Mouse (Mus musculus): ENCODE data around the gene Cacna2d2. TPM values are rescaled to one million over a fixed set of nuclear protein-coding genes. Genes with fewer than 3 reads are reported as not detected.

Cacna2d2 gene
- polyA plus RNA-seq, 1 experiment from 2014 or later = not detected

DNA sequence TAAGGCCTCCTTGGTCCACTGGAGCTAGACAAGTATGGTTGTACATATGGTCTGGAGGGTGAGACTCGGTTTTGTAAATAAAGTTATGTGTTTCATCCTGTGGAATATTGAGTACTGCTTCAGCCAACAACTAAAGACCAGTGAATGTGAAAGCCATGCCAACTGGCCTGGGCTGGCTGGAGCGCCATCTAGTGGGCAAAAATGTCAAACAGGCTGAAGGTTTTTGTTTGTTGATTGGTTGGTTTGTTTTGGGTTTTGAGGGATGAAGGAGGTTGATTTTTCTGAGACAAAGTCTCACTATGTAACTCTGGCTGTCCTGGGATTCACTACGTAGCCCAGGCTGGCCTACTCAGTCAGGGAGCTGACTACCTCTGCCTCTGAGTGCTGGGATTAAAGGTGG is 146.2 kb downstream of the Cacna2d2 start:
- WGBS = 12% methylated on average over 3 of the region's 3 CpGs
- no peaks in the 10 kb centered on the region for H3K9me3 ChIP-seq (ENCODE audit: low read depth, low read length)
- TF ChIP-seq CTCF (IDR thresholded peaks at IDR 0.05; ENCODE audit: low read depth) = peak; percentile 93
- ATAC-seq (ENCODE audit: insufficient read depth) (no peak), DNase-seq (peak; percentile 90)
- no peak overlapping the region for H3K4me3 ChIP-seq (ENCODE audit: low read depth, low read length)
- peaks cover 14% of the 10 kb centered on the region for H3K4me1 ChIP-seq (ENCODE audit: insufficient read depth)
- H3K9ac ChIP-seq = no peak overlapping the region
- H3K36me3 ChIP-seq (ENCODE audit: insufficient read depth) = peaks cover 23% of the 10 kb centered on the region
- no peak overlapping the region for H3K4me2 ChIP-seq
- H3K27me3 ChIP-seq (ENCODE audit: insufficient read depth, low read length) = no peaks in the 10 kb centered on the region
- H3K27ac ChIP-seq (ENCODE audit: low read depth) = no peak overlapping the region

GRCm38 (mm10) chr9:107547026-107547425 is 147.6 kb downstream of the Cacna2d2 start, which contains the start of gene Zmynd10:
Gene Zmynd10 (plus strand): TSS chr9:107547298.
- Histone ChIP-seq H3K4me2 (peak within 1 kb of the TSS; percentile 53), H3K9ac (0 out of 2 replicates have a peak within 1 kb of the TSS, but pooled peaks have one; percentile 28), H3K4me1 (ENCODE audit: insufficient read depth) (peaks cover 18% of the 10 kb centered on the region), H3K4me3 (ENCODE audit: low read depth, low read length) (peak within 1 kb of the TSS; percentile 16), H3K9me3 (ENCODE audit: low read depth, low read length) (no peaks in the 10 kb centered on the region), H3K27me3 (ENCODE audit: insufficient read depth, low read length) (no peaks in the 10 kb centered on the region), H3K36me3 (ENCODE audit: insufficient read depth) (peaks cover 23% of the 10 kb centered on the region), H3K27ac (ENCODE audit: low read depth) (no peak within 1 kb of the TSS)
- ATAC-seq (ENCODE audit: insufficient read depth) (peak; percentile 64), DNase-seq (peak; percentile 98)
- 2% methylated on average over 20 of the region's 20 CpGs for WGBS
- TF ChIP-seq CTCF (IDR thresholded peaks at IDR 0.05; ENCODE audit: low read depth) = no peak

DNA sequence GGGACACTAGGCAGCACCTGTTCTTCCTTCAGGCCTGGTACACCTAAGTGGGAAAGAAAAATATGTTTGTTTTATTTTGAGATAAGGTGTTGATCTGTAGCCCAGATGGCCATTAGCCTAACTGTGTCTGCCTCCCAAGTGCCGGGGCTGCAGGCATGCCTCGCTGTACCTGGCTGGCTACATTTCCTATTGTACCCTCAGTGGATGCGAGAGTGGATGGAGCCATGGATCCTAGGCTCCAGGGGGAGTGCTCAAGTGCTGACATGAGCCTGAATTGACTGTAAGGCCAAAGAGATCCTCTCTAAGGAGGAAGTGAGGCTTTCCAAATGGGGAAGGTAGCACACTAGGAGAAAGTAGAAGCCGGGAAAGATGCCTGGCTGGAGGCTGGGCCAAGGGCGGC is 148.5 kb downstream of the Cacna2d2 start:
- Histone ChIP-seq H3K9ac (no peak overlapping the region), H3K4me3 (ENCODE audit: low read depth, low read length) (no peak overlapping the region), H3K4me1 (ENCODE audit: insufficient read depth) (peaks cover 21% of the 10 kb centered on the region), H3K27ac (ENCODE audit: low read depth) (no peak overlapping the region), H3K27me3 (ENCODE audit: insufficient read depth, low read length) (no peaks in the 10 kb centered on the region), H3K9me3 (ENCODE audit: low read depth, low read length) (no peaks in the 10 kb centered on the region), H3K4me2 (no peak overlapping the region), H3K36me3 (ENCODE audit: insufficient read depth) (peaks cover 23% of the 10 kb centered on the region)
- DNase-seq (no peak), ATAC-seq (ENCODE audit: insufficient read depth) (no peak)
- TF ChIP-seq CTCF (IDR thresholded peaks at IDR 0.05; ENCODE audit: low read depth) = no peak
- WGBS = 72% methylated on average over 5 of the region's 5 CpGs

GRCm38 (mm10) chr9:107548820-107549219 is 149.4 kb downstream of the Cacna2d2 start:
- Histone ChIP-seq H3K36me3 (ENCODE audit: insufficient read depth) (peaks cover 18% of the 10 kb centered on the region), H3K4me2 (no peak overlapping the region), H3K9ac (no peak overlapping the region), H3K4me3 (ENCODE audit: low read depth, low read length) (no peak overlapping the region), H3K27me3 (ENCODE audit: insufficient read depth, low read length) (no peaks in the 10 kb centered on the region), H3K27ac (ENCODE audit: low read depth) (no peak overlapping the region), H3K9me3 (ENCODE audit: low read depth, low read length) (no peaks in the 10 kb centered on the region), H3K4me1 (ENCODE audit: insufficient read depth) (peaks cover 27% of the 10 kb centered on the region)
- DNase-seq (no peak), ATAC-seq (ENCODE audit: insufficient read depth) (no peak)
- WGBS = 84% methylated on average over 10 of the region's 10 CpGs
- TF ChIP-seq CTCF (IDR thresholded peaks at IDR 0.05; ENCODE audit: low read depth) = no peak

DNA sequence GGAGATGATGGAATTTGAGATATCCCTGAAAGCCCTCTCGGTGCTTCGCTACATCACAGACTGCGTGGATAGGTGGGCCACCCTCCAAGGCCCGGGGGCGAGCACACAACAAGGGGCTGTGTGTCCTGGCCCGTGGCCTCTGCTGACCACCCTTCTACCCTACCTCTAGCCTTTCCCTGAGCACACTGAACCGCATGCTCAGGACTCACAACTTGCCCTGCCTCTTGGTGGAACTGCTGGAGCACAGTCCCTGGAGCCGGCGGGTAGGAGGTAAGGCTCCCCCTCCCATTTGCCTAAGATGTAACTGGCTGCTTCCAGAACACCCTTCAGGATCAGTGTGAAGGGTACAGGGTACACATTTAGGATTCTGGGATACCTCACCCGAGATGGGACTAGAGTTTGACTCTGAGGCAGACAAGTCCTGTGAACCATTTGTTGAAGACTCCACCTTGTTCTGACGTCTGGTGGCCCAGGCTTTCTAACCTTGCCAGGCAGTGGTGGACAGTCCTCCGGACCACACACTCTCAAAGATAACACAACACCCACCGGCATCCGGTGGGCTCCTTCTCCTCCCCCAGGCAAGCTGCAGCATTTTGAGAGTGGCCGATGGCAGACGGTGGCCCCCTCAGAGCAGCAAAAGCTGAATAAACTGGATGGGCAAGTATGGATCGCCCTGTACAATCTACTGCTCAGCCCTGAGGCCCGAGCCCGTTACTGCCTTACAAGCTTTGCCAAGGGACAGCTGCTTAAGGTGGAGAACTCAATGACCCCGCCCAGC is 150.1 kb downstream of the Cacna2d2 start:
- H3K4me3 ChIP-seq (ENCODE audit: low read depth, low read length) = no peak overlapping the region
- no peak for TF ChIP-seq CTCF (IDR thresholded peaks at IDR 0.05; ENCODE audit: low read depth)
- no peak overlapping the region for H3K9ac ChIP-seq
- WGBS = 64% methylated on average over 20 of the region's 20 CpGs
- ATAC-seq (ENCODE audit: insufficient read depth) = no peak
- H3K9me3 ChIP-seq (ENCODE audit: low read depth, low read length) = no peaks in the 10 kb centered on the region
- no peak overlapping the region for H3K27ac ChIP-seq (ENCODE audit: low read depth)
- 0 out of 2 replicates have a peak overlapping the region, but pooled peaks have one; percentile 10 for H3K4me2 ChIP-seq
- DNase-seq = no peak
- H3K27me3 ChIP-seq (ENCODE audit: insufficient read depth, low read length) = no peaks in the 10 kb centered on the region
- peaks cover 29% of the 10 kb centered on the region for H3K4me1 ChIP-seq (ENCODE audit: insufficient read depth)
- H3K36me3 ChIP-seq (ENCODE audit: insufficient read depth) = peaks cover 11% of the 10 kb centered on the region; the same call in 1 of the 2 replicates

GRCm38 (mm10) chr9:107550491-107551116 is 151.2 kb downstream of the Cacna2d2 start:
- H3K9ac ChIP-seq = peak overlapping the region; percentile 75
- H3K4me2 ChIP-seq = peak overlapping the region; percentile 97
- H3K36me3 ChIP-seq (ENCODE audit: insufficient read depth) = 0 out of 2 replicates have a peak, but pooled peaks cover 3% of the 10 kb centered on the region
- no peak overlapping the region; the same call in 1 of the 2 replicates for H3K27ac ChIP-seq (ENCODE audit: low read depth)
- DNase-seq = no peak
- no peaks in the 10 kb centered on the region for H3K27me3 ChIP-seq (ENCODE audit: insufficient read depth, low read length)
- H3K4me3 ChIP-seq (ENCODE audit: low read depth, low read length) = peak overlapping the region; percentile 60
- H3K9me3 ChIP-seq (ENCODE audit: low read depth, low read length) = no peaks in the 10 kb centered on the region
- TF ChIP-seq CTCF (IDR thresholded peaks at IDR 0.05; ENCODE audit: low read depth) = no peak
- H3K4me1 ChIP-seq (ENCODE audit: insufficient read depth) = peaks cover 29% of the 10 kb centered on the region
- no peak for ATAC-seq (ENCODE audit: insufficient read depth)
- WGBS = 30% methylated on average over 23 of the region's 23 CpGs
